Mouse (Mus musculus) layer of hippocampus, adult 2 months (tissue): ENCODE data around the gene Pon3. TPM values are rescaled to one million over a fixed set of nuclear protein-coding genes. Genes with fewer than 3 reads are reported as not detected.
A peak's percentile ranks its signal among the peaks of the same experiment; 100 is the strongest.

ENCODE experiments used
- DNase-seq, 2 experiments: peaks; one replicate each; pipeline ENCODE4 v3.0.0; 2022; ENCODE audit warnings: low spot score in 2 of 2
- H3K27ac ChIP-seq: fragments of 200-600 bp; 2 replicates; pipeline ENCODE4 v1.8.1; 2022
- H3K4me3 ChIP-seq: fragments of 200-600 bp; 2 replicates; pipeline ENCODE4 v1.8.1; 2022; ENCODE audit warnings: mild to moderate bottlenecking
- CTCF ChIP-seq: fragments of 200-600 bp; conservative IDR thresholded peaks from 2 replicates; pipeline ENCODE4 v1.8.1; 2022; ENCODE audit warnings: antibody characterized with exemption, mild to moderate bottlenecking, moderate library complexity
- long read RNA-seq, 2 experiments: library from polyadenylated mRNA; stranded (forward); transcript quantifications; one replicate each; pipeline ENCODE4 v2.0.0; 2021; ENCODE audit warnings: borderline mapping rate in 2 of 2
- total RNA-seq, 2 experiments: library from RNA; stranded (reverse); gene quantifications; 2 replicates each; pipeline ENCODE4 v1.2.3; 2021

Pon3 gene
- total RNA-seq: 1 to 10 TPM; 2.5 to 3.3 TPM
- long read RNA-seq, experiment 1: 0 reads
- long read RNA-seq, experiment 2: 0 reads

- H3K4me3 ChIP-seq: peak within 1 kb of the TSS; percentile 28
- no peak for TF ChIP-seq CTCF
- no peak for DNase-seq
- no peak within 1 kb of the TSS for H3K27ac ChIP-seq
Measured at GRCm38 (mm10) chr6:5255722-5256451, at the start of gene Pon3. Gene Pon3 (minus strand): TSS chr6:5256286.

DNA sequence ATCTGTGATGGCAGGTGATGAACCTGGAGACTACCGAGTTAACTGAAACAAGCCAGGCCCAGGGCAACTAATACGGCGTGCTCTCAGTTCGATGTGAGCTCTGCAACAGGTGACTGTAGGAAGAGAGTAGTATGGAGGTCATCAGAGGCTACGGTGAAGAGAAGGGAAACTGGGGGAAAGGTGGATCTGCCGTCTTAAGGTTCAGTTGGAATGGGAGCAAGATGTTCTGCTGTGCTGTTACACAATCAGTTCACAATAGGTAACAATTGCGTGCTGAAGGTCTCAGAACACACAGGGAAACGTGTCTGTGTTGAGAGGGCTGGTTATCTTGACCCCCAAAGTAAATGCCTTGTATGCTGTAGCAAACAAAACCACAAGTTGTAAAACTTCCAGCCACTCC is 48.9 kb upstream of the Pon3 start:
- no peak for DNase-seq
- TF ChIP-seq CTCF: no peak

GRCm38 (mm10) chr6:5300629-5301028 is 44.5 kb upstream of the Pon3 start:
- no peak for TF ChIP-seq CTCF
- no peak overlapping the region for H3K4me3 ChIP-seq

More for the DNA sequence above, 48.9 kb upstream of the Pon3 start:
- H3K4me3 ChIP-seq: no peak overlapping the region
- H3K27ac ChIP-seq: no peak overlapping the region

GRCm38 (mm10) chr6:5299561-5299960 is 43.5 kb upstream of the Pon3 start:
- no peak for DNase-seq
- Histone ChIP-seq H3K27ac (no peak overlapping the region), H3K4me3 (no peak overlapping the region)
- TF ChIP-seq CTCF: no peak

More at GRCm38 (mm10) chr6:5300629-5301028, 44.5 kb upstream of the Pon3 start:
- H3K27ac ChIP-seq: no peak overlapping the region
- DNase-seq: no peak

- Histone ChIP-seq H3K27ac (peak within 1 kb of the TSS; percentile 83), H3K4me3 (peak within 1 kb of the TSS; percentile 65)
- peak; percentile 33 for TF ChIP-seq CTCF
- peak; percentile 26 to 39 for DNase-seq
Measured at GRCm38 (mm10) chr6:5298092-5298554, 42.0 kb upstream of the Pon3 start, which contains the start of gene Pon2. Gene Pon2 (minus strand): TSS chr6:5298455.

DNA sequence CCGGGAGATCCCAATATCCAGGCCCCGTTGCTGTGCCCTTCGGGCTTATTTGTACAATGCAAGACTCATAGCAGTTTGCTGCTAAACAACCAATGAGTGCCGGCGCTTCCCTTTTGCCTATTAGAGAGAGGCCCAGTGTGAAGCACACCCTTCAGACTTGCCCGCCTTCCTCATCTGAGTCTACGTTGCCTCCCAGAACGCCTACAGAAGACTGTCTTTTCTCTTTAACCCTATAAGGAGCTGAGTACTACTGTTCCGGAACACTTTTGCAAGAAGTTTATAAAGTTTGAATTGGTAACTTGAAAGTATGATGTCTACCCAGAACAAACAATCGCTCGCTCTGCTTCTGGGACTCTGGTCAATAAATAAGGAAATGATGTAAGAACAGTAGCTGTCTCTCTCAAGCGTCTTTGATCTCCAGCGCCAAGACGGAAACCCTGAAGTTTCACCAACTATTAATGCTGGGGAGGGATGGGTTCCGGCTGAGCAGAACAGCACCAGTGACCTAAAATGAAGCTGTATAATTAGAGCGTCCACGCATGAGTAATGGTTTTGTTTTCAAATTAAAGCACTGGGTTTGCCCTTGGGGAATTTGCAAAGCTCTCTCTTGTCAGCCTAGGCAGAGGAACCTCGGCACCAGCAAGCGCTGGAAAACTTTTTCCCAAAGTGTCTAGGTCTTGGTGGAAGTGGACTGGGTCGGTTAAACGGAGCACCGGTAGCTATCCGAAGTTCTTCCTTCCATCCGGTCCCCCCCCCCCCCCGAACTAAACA is 41.4 kb upstream of the Pon3 start:
- TF ChIP-seq CTCF: no peak
- DNase-seq: no peak
- Histone ChIP-seq H3K27ac (peak overlapping the region; percentile 83), H3K4me3 (peak overlapping the region; percentile 65)

- H3K27ac ChIP-seq: no peak overlapping the region
- no peak overlapping the region for H3K4me3 ChIP-seq
- TF ChIP-seq CTCF: no peak
- DNase-seq: no peak
Measured at GRCm38 (mm10) chr6:5296067-5296466, 40.0 kb upstream of the Pon3 start.

GRCm38 (mm10) chr6:5294659-5295449 is 38.8 kb upstream of the Pon3 start:
- TF ChIP-seq CTCF: no peak
- DNase-seq: no peak
- Histone ChIP-seq H3K27ac (no peak overlapping the region), H3K4me3 (no peak overlapping the region)

GRCm38 (mm10) chr6:5292841-5293240 is 36.8 kb upstream of the Pon3 start:
- TF ChIP-seq CTCF: no peak
- no peak overlapping the region for H3K27ac ChIP-seq

DNA sequence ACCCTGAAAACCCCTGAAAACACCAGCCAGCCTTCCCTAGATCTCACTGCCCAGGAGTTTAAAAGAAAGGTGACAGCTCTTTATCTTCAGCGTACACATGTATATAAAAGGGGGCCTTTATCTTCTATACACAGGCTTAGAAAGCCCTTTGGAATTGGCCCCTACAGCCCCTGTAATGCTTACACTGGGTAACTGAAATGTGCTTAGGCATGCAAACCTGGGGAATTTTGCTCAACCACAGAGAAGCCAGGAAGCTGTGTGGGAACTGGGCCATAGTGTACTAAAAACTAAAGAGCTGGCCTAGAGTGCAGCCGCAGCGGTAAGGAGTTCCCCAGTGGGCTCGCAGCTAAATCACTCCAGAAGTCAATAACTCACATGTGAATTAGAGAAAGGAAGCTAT is 35.4 kb upstream of the Pon3 start:
- Histone ChIP-seq H3K27ac (no peak overlapping the region), H3K4me3 (no peak overlapping the region)
- no peak for DNase-seq
- no peak for TF ChIP-seq CTCF

More at GRCm38 (mm10) chr6:5292841-5293240, 36.8 kb upstream of the Pon3 start:
- H3K4me3 ChIP-seq: no peak overlapping the region
- no peak for DNase-seq

DNA sequence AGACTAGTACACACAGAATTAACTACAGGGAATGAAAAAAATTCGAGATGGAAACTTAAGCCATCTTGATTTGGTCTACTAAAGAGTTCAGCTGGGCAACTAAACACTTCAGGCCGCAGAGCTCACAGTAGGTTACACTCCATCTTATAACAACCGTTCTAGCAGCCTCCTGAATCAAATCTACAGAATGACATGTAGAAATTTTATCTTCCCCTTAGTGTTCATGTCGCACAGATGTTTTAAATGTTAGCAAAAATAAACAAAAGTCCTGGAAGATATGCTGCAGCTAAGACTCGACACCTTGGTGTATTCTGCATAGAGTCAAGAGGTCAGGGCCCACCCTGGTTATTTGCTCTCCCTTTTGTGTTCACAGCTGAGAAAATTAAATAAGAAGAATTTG is 31.8 kb upstream of the Pon3 start:
- no peak for TF ChIP-seq CTCF
- Histone ChIP-seq H3K27ac (no peak overlapping the region), H3K4me3 (no peak overlapping the region)
- no peak for DNase-seq

GRCm38 (mm10) chr6:5287392-5287791 is 31.3 kb upstream of the Pon3 start:
- Histone ChIP-seq H3K4me3 (no peak overlapping the region), H3K27ac (no peak overlapping the region)
- no peak for DNase-seq
- TF ChIP-seq CTCF: no peak

GRCm38 (mm10) chr6:5282418-5282817 is 26.3 kb upstream of the Pon3 start:
- DNase-seq: no peak
- no peak overlapping the region for H3K4me3 ChIP-seq
- no peak for TF ChIP-seq CTCF
- no peak overlapping the region for H3K27ac ChIP-seq
